Mouse (Mus musculus) cerebellum, adult 2 months (tissue): ENCODE data around the gene Galnt2.

Source experiments
- CTCF ChIP-seq: fragments of 200-500 bp; IDR thresholded peaks from 2 replicates; pipeline ENCODE4 v1.5.1; 2011; ENCODE audit warnings: low read depth, mild to moderate bottlenecking, control low read depth, low read length, moderate library complexity, borderline replicate concordance; ENCODE audit not compliant: insufficient read depth
- POLR2A ChIP-seq: fragments of 200-500 bp; IDR thresholded peaks from 2 replicates; pipeline ENCODE4 v1.6.1; 2011; ENCODE audit warnings: low read length, control low read depth, borderline replicate concordance; ENCODE audit not compliant: insufficient read depth

DNA sequence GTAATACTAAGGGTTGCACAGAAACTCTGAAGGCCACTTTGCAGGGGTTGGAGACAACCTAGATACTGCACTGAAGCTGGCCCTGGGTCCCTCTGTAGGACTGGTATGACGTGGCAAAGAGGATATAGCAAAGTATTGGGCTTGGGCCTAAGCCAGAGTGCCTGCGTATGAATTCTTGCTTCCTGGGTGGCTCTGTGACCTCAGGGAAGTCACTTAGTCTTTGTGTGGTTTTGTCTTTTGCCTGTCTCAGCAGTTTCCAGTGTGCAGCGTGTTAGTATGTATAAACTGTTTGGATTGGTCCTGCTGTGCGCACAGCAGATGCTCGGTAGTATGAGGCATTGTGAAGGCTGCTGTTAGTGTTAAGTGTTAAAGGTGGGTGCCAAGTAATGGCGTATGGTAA, 11.0 kb downstream of the Galnt2 start:
- no peak for TF ChIP-seq CTCF
- TF ChIP-seq POLR2A: no peak
